Mouse (Mus musculus): ENCODE results near the gene Gm20388. TPM values are rescaled to one million over a fixed set of nuclear protein-coding genes. Genes with fewer than 3 reads are reported as not detected.

Gene Gm20388
- total and polyA plus RNA-seq, 2 experiments from 2014 or later = 51.3 TPM; not detected in 1

DNA sequence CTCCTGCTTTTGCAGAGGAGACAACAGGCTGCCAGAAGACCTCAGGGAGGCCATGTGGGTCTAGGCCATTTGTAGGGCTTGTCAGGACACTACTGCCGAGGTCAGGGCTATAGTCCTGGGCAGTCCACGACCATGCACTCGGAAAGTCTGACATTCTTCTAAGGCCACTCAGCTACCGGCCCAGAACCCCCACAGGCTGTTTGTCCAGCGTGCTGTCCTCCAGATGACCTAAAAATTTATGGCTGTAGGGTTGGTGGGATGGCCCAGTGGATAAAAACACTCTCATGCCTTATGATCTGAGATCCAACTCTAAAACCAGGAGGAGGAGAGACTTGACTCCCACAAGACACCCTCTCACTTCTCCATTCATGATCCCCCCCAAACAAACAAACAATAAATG is 2753.0 kb downstream of the Gm20388 start:
- ATAC-seq = no peak
- Histone ChIP-seq H3K27ac (ENCODE audit: low read depth, low read length) (no peak overlapping the region), H3K4me1 (ENCODE audit: insufficient read depth) (peaks cover 33% of the 10 kb centered on the region), H3K4me3 (ENCODE audit: low read depth, low read length) (no peak overlapping the region), H3K4me2 (ENCODE audit: low read depth) (no peak overlapping the region), H3K27me3 (ENCODE audit: insufficient read depth, low read length) (no peaks in the 10 kb centered on the region), H3K9me3 (ENCODE audit: low read length) (no peaks in the 10 kb centered on the region), H3K36me3 (ENCODE audit: insufficient read depth) (no peaks in the 10 kb centered on the region), H3K9ac (no peak overlapping the region)
- DNase-seq = no peak
- no peak for TF ChIP-seq CTCF (IDR thresholded peaks at IDR 0.05; ENCODE audit: low read depth)
- WGBS = 88% methylated on average over 5 of the region's 5 CpGs

- Histone ChIP-seq H3K27me3 (ENCODE audit: insufficient read depth, low read length) (no peaks in the 10 kb centered on the region), H3K9ac (peak overlapping the region; percentile 25; the same call in 1 of the 2 replicates), H3K9me3 (ENCODE audit: low read length) (no peaks in the 10 kb centered on the region), H3K4me3 (ENCODE audit: low read depth, low read length) (no peak overlapping the region), H3K36me3 (ENCODE audit: insufficient read depth) (no peaks in the 10 kb centered on the region), H3K4me1 (ENCODE audit: insufficient read depth) (peaks cover 33% of the 10 kb centered on the region), H3K27ac (ENCODE audit: low read depth, low read length) (peak overlapping the region; percentile 46; the same call in 1 of the 2 replicates), H3K4me2 (ENCODE audit: low read depth) (peak overlapping the region; percentile 28)
- peak; percentile 44 for DNase-seq
- ATAC-seq = peak; percentile 64
- no peak for TF ChIP-seq CTCF (IDR thresholded peaks at IDR 0.05; ENCODE audit: low read depth)
- WGBS = 20% methylated on average over 8 of the region's 8 CpGs
These were observed 2754.6 kb downstream of the Gm20388 start for GRCm38 (mm10) chr8:122665221-122665620.

DNA sequence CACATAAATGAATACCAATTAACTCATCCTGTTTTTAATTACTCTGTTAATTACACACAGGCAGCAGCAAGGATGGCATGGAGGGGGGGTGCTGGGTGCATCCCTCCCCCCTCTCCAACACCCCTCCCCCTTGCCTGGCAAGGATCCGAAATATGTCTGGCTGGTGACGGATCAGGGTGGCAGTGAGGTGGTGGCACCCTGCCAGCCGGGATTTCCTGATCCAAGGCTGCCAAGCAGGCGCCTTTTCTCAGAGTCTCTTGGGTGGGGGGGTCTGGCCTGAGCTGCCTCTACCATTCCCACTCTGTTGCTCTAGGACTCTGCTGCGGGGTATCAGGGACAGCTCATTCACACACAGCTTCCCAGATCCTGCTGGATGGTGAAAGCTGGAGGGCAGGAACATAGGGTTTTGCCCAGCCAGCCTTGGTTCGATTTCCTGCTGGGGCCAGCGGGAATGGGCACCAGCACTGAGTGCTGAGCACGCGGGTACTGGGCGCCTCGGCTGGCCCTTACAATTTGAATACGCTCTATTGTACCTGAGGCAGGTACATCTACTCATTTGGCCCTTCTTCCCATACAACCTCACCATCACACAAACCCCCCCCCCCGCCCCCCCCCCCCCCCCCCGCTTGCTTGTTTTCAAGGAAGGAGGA is 2755.2 kb downstream of the Gm20388 start:
- ATAC-seq (peak; percentile 68), DNase-seq (peak; percentile 81)
- Histone ChIP-seq H3K27me3 (ENCODE audit: insufficient read depth, low read length) (no peaks in the 10 kb centered on the region), H3K9me3 (ENCODE audit: low read length) (no peaks in the 10 kb centered on the region), H3K4me1 (ENCODE audit: insufficient read depth) (peaks cover 32% of the 10 kb centered on the region), H3K36me3 (ENCODE audit: insufficient read depth) (no peaks in the 10 kb centered on the region), H3K4me2 (ENCODE audit: low read depth) (peak overlapping the region; percentile 28; the same call in 1 of the 2 replicates), H3K27ac (ENCODE audit: low read depth, low read length) (peak overlapping the region; percentile 46; the same call in 1 of the 2 replicates), H3K9ac (peak overlapping the region; percentile 25; the same call in 1 of the 2 replicates), H3K4me3 (ENCODE audit: low read depth, low read length) (no peak overlapping the region)
- no peak for TF ChIP-seq CTCF (IDR thresholded peaks at IDR 0.05; ENCODE audit: low read depth)
- 27% methylated on average over 13 of the region's 14 CpGs for WGBS

DNA sequence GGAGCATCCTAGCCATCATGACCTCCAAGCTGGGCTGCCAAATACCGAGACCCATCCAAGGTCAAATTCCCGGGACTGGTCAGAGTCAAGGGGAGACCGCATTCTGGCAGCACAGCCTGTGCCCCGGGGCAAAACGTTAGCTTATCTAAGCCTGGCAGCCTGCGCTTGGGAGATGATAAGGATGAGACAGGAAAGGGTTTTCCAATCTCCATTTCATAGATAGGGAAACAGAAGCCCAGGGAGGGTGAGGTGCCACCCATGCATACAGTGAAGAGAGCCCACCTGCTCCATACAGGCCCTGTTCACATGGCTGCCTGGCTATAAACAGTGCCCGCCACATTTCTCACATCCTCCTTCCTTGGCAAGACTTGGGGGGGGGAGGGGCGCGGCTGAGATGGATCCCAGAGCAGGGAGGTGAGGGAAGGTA is 2755.7 kb downstream of the Gm20388 start:
- H3K27ac ChIP-seq (ENCODE audit: low read depth, low read length) = no peak overlapping the region; the same call in 1 of the 2 replicates
- peak overlapping the region; percentile 3; the same call in 1 of the 2 replicates for H3K9ac ChIP-seq
- ATAC-seq = no peak; the same call in 1 of the 2 replicates
- no peaks in the 10 kb centered on the region; the same call in 1 of the 2 replicates for H3K36me3 ChIP-seq (ENCODE audit: insufficient read depth)
- no peak for DNase-seq
- no peak overlapping the region; the same call in 1 of the 2 replicates for H3K4me2 ChIP-seq (ENCODE audit: low read depth)
- no peaks in the 10 kb centered on the region for H3K27me3 ChIP-seq (ENCODE audit: insufficient read depth, low read length)
- H3K4me1 ChIP-seq (ENCODE audit: insufficient read depth) = peaks cover 26% of the 10 kb centered on the region
- no peak overlapping the region for H3K4me3 ChIP-seq (ENCODE audit: low read depth, low read length)
- no peak for TF ChIP-seq CTCF (IDR thresholded peaks at IDR 0.05; ENCODE audit: low read depth)
- WGBS = 47% methylated on average over 9 of the region's 9 CpGs
- no peaks in the 10 kb centered on the region for H3K9me3 ChIP-seq (ENCODE audit: low read length)

- Histone ChIP-seq H3K27ac (ENCODE audit: low read depth, low read length) (peak overlapping the region; percentile 59; the same call in 1 of the 2 replicates), H3K27me3 (ENCODE audit: insufficient read depth, low read length) (no peaks in the 10 kb centered on the region), H3K4me3 (ENCODE audit: low read depth, low read length) (no peak overlapping the region), H3K36me3 (ENCODE audit: insufficient read depth) (no peaks in the 10 kb centered on the region; the same call in 1 of the 2 replicates), H3K4me2 (ENCODE audit: low read depth) (no peak overlapping the region), H3K4me1 (ENCODE audit: insufficient read depth) (peaks cover 25% of the 10 kb centered on the region), H3K9me3 (ENCODE audit: low read length) (no peaks in the 10 kb centered on the region), H3K9ac (no peak overlapping the region)
- no peak for TF ChIP-seq CTCF (IDR thresholded peaks at IDR 0.05; ENCODE audit: low read depth)
- 47% methylated on average over 12 of the region's 12 CpGs for WGBS
- DNase-seq = peak; percentile 50
- ATAC-seq = peak; percentile 38
These were observed 2756.2 kb downstream of the Gm20388 start for GRCm38 (mm10) chr8:122666827-122667226.

- Histone ChIP-seq H3K9ac (no peak overlapping the region), H3K4me2 (ENCODE audit: low read depth) (no peak overlapping the region), H3K4me3 (ENCODE audit: low read depth, low read length) (no peak overlapping the region), H3K36me3 (ENCODE audit: insufficient read depth) (no peaks in the 10 kb centered on the region; the same call in 1 of the 2 replicates), H3K9me3 (ENCODE audit: low read length) (no peaks in the 10 kb centered on the region), H3K4me1 (ENCODE audit: insufficient read depth) (peaks cover 25% of the 10 kb centered on the region), H3K27ac (ENCODE audit: low read depth, low read length) (no peak overlapping the region), H3K27me3 (ENCODE audit: insufficient read depth, low read length) (no peaks in the 10 kb centered on the region)
- WGBS = 57% methylated on average over 11 of the region's 11 CpGs
- ATAC-seq (no peak), DNase-seq (no peak)
- no peak for TF ChIP-seq CTCF (IDR thresholded peaks at IDR 0.05; ENCODE audit: low read depth)
These were observed 2757.2 kb downstream of the Gm20388 start for GRCm38 (mm10) chr8:122667854-122668253.

GRCm38 (mm10) chr8:122669370-122669769 is 2758.7 kb downstream of the Gm20388 start:
- Histone ChIP-seq H3K9me3 (ENCODE audit: low read length) (no peaks in the 10 kb centered on the region), H3K9ac (no peak overlapping the region), H3K4me1 (ENCODE audit: insufficient read depth) (peaks cover 25% of the 10 kb centered on the region), H3K4me2 (ENCODE audit: low read depth) (no peak overlapping the region), H3K27me3 (ENCODE audit: insufficient read depth, low read length) (no peaks in the 10 kb centered on the region), H3K27ac (ENCODE audit: low read depth, low read length) (no peak overlapping the region), H3K4me3 (ENCODE audit: low read depth, low read length) (no peak overlapping the region), H3K36me3 (ENCODE audit: insufficient read depth) (no peaks in the 10 kb centered on the region; the same call in 1 of the 2 replicates)
- DNase-seq = no peak
- 24% methylated on average over 5 of the region's 5 CpGs for WGBS
- TF ChIP-seq CTCF (IDR thresholded peaks at IDR 0.05; ENCODE audit: low read depth) = no peak
- ATAC-seq = no peak

Data from forebrain, postnatal 0 days (tissue).